18 mouse cellular contexts compared by ENCODE assay signal in the genomic region with DNA sequence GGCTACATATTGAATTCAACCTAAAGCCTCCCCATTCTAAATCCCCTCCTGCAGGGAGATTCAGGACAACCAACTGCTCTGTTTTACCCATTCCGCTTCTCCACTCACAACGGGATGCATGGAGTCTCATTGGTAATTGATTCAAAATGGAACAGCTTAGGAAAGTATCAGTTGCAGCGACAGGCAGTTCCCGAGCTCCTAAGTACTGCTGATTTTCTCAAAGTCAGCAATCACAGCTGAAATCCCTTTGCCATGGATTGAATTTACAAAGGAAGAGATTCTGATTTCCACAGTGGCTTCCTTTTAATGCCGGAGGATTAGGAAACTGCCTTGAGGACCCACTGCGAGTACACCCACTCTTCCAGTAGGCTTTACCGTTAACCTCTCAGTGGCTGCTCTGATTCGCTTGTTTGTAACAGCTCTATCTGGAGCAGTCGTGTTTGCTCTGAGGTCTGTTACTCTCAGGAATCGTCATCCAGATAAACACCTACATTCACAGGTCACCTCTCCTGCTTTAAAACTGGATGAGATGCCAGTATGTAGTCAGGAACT. TPM values are rescaled to one million over a fixed set of nuclear protein-coding genes. Genes with fewer than 3 reads are reported as not detected.
"Had no signal": no experiment of that assay in that cellular context is flagged by ENCODE, and none has a peak within 500 bp of the region (broad histone marks: within the 10 kb centered on the region; RNA-seq: fewer than 3 reads in every experiment).

No protein-coding gene starts in this region.

- H3K4me1 ChIP-seq: liver, embryonic 15.5 days; midbrain, embryonic 10.5 days; neural tube, embryonic 15.5 days had no signal

- H3K36me3 ChIP-seq: liver, embryonic 15.5 days; midbrain, embryonic 10.5 days; neural tube, embryonic 15.5 days had no signal

- H3K4me2 ChIP-seq: liver, embryonic 11.5 days; liver, embryonic 15.5 days; neural tube, embryonic 15.5 days had no signal

- H3K4me3 ChIP-seq: layer of hippocampus, adult 2 months; liver, embryonic 15.5 days; midbrain, embryonic 10.5 days; myocyte; neural tube, embryonic 15.5 days had no signal

- H3K9ac ChIP-seq: liver, embryonic 15.5 days; neural tube, embryonic 15.5 days had no signal

- H3K27ac ChIP-seq: kidney, postnatal 0 days; layer of hippocampus, adult 2 months; liver, embryonic 15.5 days; midbrain, embryonic 10.5 days; neural tube, embryonic 15.5 days had no signal

- ATAC-seq: lung, postnatal 0 days had no signal

- DNase-seq: kidney, adult 11 months; kidney, adult 9 months; kidney, postnatal 36 days; lung, adult 2 months; lung, postnatal 4 days; right cerebral cortex, adult 18-20 months; right cerebral cortex, postnatal 25 days; thymus, postnatal 36 days had no signal

- H3K9me3 ChIP-seq: liver, embryonic 15.5 days; midbrain, embryonic 10.5 days; neural tube, embryonic 15.5 days had no signal

RNA-seq across cellular contexts. Expression of gene Tbx15, which starts 26.6 kb away (rescaled TPM):
- total RNA-seq: megakaryocyte, adult 5-6 weeks had no signal
- polyA plus RNA-seq: kidney, postnatal 0 days; small intestine, adult 2 months had no signal
